In the genomic region with DNA sequence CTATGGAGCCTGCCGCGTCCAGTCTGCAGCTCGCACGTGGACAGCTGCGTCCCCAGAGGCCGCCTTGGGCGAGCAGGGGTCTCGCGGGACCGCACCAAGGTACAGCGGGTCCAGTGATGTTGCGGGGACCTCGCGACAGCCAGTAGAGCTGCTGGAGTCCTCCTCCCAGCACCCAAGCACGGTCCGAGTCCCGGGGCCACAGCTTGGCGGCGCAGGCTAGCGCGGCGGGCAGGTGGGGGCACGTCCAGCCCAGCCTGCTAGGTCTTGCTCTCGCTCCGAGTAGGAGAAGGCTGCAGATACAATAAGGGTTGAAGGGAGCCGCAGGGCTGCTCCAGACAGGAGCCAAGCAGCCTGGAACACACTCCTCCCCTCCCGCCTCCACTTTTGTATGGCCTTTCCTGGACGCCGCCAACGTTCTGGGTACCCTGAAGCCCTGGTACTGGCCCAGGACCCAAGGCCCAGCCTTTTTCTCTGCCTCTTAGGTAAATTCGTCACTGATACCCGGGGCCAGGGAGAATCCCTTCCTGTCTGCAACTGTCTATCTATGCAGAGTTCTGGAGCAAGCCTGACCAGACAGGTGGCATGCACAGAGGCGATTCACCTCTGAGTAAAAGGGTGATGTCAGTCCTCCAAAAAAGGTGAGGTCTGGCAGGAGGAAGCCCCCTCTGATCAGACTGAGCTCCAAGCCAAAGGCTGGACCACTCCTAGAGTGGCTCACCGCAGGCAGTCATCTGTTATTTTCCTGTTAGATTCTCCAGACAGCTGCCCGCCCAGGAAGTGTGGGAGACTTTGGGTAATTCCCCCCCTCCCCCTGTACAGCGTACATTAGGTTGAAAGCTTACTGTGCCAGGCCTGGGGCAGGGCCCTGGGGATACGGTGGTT, we compare ENCODE assay signal across 8 mouse cellular contexts. TPM values are rescaled to one million over a fixed set of nuclear protein-coding genes. Genes with fewer than 3 reads are reported as not detected.
DNase-seq lines count a peak whose midpoint lies in the region; ATAC-seq lines count a peak whose summit lies in the region.

A gene (minus strand): TSS at position 581 of the 882 bp plus-strand sequence.

- WGBS in heart, embryonic 14.5 days, result 3% methylated on average over 37 of the region's 37 CpGs
- whole genome bisulfite sequencing in hindbrain, embryonic 16.5 days, result 4% methylated on average over 37 of the region's 37 CpGs
- 5% methylated on average over 37 of the region's 37 CpGs for WGBS in liver, embryonic 13.5 days (ENCODE audit: insufficient replicate concordance)
- 4% methylated on average over 37 of the region's 37 CpGs for WGBS in stomach, embryonic 15.5 days

- DNase-seq in heart, adult 8-10 months (ENCODE audit: low spot score), result no peak
- peak; percentile 56 for DNase-seq in embryo, embryonic 11 days
- DNase-seq in liver, embryonic 13.5 days, result no peak
- no peak for DNase-seq in T-cell, adult 2 months (ENCODE audit: low spot score)
- no peak for DNase-seq in cerebellum, adult 9-11 months

- H3K4me3 ChIP-seq in heart, embryonic 14.5 days (ENCODE audit: control insufficient read depth in 1 of 2, insufficient read depth in 1 of 2, low read depth in 1 of 2, low read length in 2 of 2), result peak within 1 kb of the TSS; percentile 39 to 43
- peak within 1 kb of the TSS; percentile 43 for H3K4me3 ChIP-seq in hindbrain, embryonic 16.5 days (ENCODE audit: low read length)
- H3K4me3 ChIP-seq in liver, embryonic 13.5 days (replicated peaks), result peak within 1 kb of the TSS; percentile 10
- peak within 1 kb of the TSS; percentile 43 for H3K4me3 ChIP-seq in stomach, embryonic 15.5 days (replicated peaks)

- H3K9me3 ChIP-seq in heart, embryonic 14.5 days (ENCODE audit: control insufficient read depth, low read length), result no peaks in the 10 kb centered on the region
- no peaks in the 10 kb centered on the region for H3K9me3 ChIP-seq in hindbrain, embryonic 16.5 days (ENCODE audit: control insufficient read depth, low read length)
- H3K9me3 ChIP-seq in liver, embryonic 13.5 days (replicated peaks), result no peaks in the 10 kb centered on the region
- H3K9me3 ChIP-seq in stomach, embryonic 15.5 days, result no peaks in the 10 kb centered on the region

- H3K9ac ChIP-seq in heart, embryonic 14.5 days (ENCODE audit: low read length), result peak within 1 kb of the TSS; percentile 52; the same call in 1 of the 2 replicates
- H3K9ac ChIP-seq in hindbrain, embryonic 16.5 days (ENCODE audit: low read depth, low read length), result peak within 1 kb of the TSS; percentile 35
- no peak within 1 kb of the TSS for H3K9ac ChIP-seq in liver, embryonic 13.5 days
- peak within 1 kb of the TSS; percentile 24; the same call in 1 of the 2 replicates for H3K9ac ChIP-seq in stomach, embryonic 15.5 days

- no peak within 1 kb of the TSS for H3K27ac ChIP-seq in heart, embryonic 14.5 days (replicated peaks in 1 of 2; ENCODE audit: control insufficient read depth in 1 of 2, insufficient read depth in 1 of 2, low read depth in 2 of 2, low read length in 2 of 2)
- no peak within 1 kb of the TSS for H3K27ac ChIP-seq in hindbrain, embryonic 16.5 days (ENCODE audit: low read depth, low read length)
- H3K27ac ChIP-seq in liver, embryonic 13.5 days, result no peak within 1 kb of the TSS
- peak within 1 kb of the TSS; percentile 90 for H3K27ac ChIP-seq in stomach, embryonic 15.5 days

- peaks cover 56% of the 10 kb centered on the region for H3K27me3 ChIP-seq in heart, embryonic 14.5 days (ENCODE audit: control insufficient read depth, insufficient read depth, low read length)
- H3K27me3 ChIP-seq in hindbrain, embryonic 16.5 days (replicated peaks; ENCODE audit: control insufficient read depth, insufficient read depth, low read length), result peaks cover 30% of the 10 kb centered on the region
- H3K27me3 ChIP-seq in liver, embryonic 13.5 days, result peaks cover 47% of the 10 kb centered on the region
- H3K27me3 ChIP-seq in stomach, embryonic 15.5 days (replicated peaks), result peaks cover 9% of the 10 kb centered on the region

- peak within 1 kb of the TSS; percentile 80 for H3K4me2 ChIP-seq in heart, embryonic 14.5 days (ENCODE audit: low read length)
- H3K4me2 ChIP-seq in hindbrain, embryonic 16.5 days (ENCODE audit: low read length), result peak within 1 kb of the TSS; percentile 73
- peak within 1 kb of the TSS; percentile 41 for H3K4me2 ChIP-seq in liver, embryonic 13.5 days
- H3K4me2 ChIP-seq in stomach, embryonic 15.5 days, result peak within 1 kb of the TSS; percentile 50

- H3K36me3 ChIP-seq in heart, embryonic 14.5 days (ENCODE audit: control insufficient read depth, insufficient read depth, low read length), result no peaks in the 10 kb centered on the region
- no peaks in the 10 kb centered on the region for H3K36me3 ChIP-seq in hindbrain, embryonic 16.5 days (ENCODE audit: control insufficient read depth, insufficient read depth, low read length)
- no peaks in the 10 kb centered on the region for H3K36me3 ChIP-seq in liver, embryonic 13.5 days
- H3K36me3 ChIP-seq in stomach, embryonic 15.5 days, result no peaks in the 10 kb centered on the region

- peak; percentile 50; the same call in 1 of the 2 replicates for ATAC-seq in heart, embryonic 14.5 days (ENCODE audit: insufficient number of reproducible peaks, insufficient read depth, low FRiP score, low read depth)
- ATAC-seq in hindbrain, embryonic 16.5 days, result peak; percentile 77
- ATAC-seq in liver, embryonic 13.5 days (ENCODE audit: low read depth), result no peak
- ATAC-seq in stomach, embryonic 15.5 days (ENCODE audit: insufficient read depth, low FRiP score, low read depth), result peak; percentile 81

- peaks cover 6 to 14% of the 10 kb centered on the region in 2 experiments; a peak in 3 of 4 replicates for H3K4me1 ChIP-seq in heart, embryonic 14.5 days (ENCODE audit: control insufficient read depth in 2 of 2, insufficient read depth in 2 of 2, low read length in 2 of 2)
- peaks cover 12% of the 10 kb centered on the region for H3K4me1 ChIP-seq in hindbrain, embryonic 16.5 days (ENCODE audit: control insufficient read depth, insufficient read depth, low read depth, low read length)
- H3K4me1 ChIP-seq in liver, embryonic 13.5 days (replicated peaks), result no peaks in the 10 kb centered on the region
- H3K4me1 ChIP-seq in stomach, embryonic 15.5 days, result no peaks in the 10 kb centered on the region

RNA-seq across cellular contexts. Expression of the gene that starts here (rescaled TPM):
- polyA plus RNA-seq in heart, embryonic 14.5 days (2014; fragmentation: Nextera tagmentation; extraction: Ambion mirVana), result not detected in 2 replicates
- total RNA-seq in heart, adult 8-10 months (2022), result not detected
- polyA plus RNA-seq in hindbrain, embryonic 16.5 days (2015; fragmentation: Nextera tagmentation; extraction: Ambion mirVana), result 0.04 and 0.41 TPM in 2 replicates
- polyA plus RNA-seq in liver, embryonic 13.5 days (2015; fragmentation: Nextera tagmentation; extraction: Ambion mirVana), result 0.03 and 0.13 TPM in 2 replicates
- 46.5 and 55.3 TPM in 2 replicates for polyA plus RNA-seq in stomach, embryonic 15.5 days (2015; fragmentation: Nextera tagmentation; extraction: Ambion mirVana)

Comparison
In these comparisons a context has a peak if more than half of its experiments do, and no peak if none do; other contexts are left out.
1. RNA of the gene that starts here (polyA plus RNA-seq): 46.5 to 55.3 TPM in stomach, embryonic 15.5 days; 0.03 to 0.13 TPM in liver, embryonic 13.5 days, 0.04 to 0.41 TPM in hindbrain, embryonic 16.5 days and not detected in heart, embryonic 14.5 days; every median in the first group is over 10 times any median in the second.
2. Peak in ATAC-seq, H3K4me3 ChIP-seq, H3K9ac ChIP-seq and H3K4me2 ChIP-seq in heart, embryonic 14.5 days; RNA of the gene not detected or under 1 TPM.
3. Peak in ATAC-seq, H3K4me3 ChIP-seq, H3K9ac ChIP-seq and H3K4me2 ChIP-seq in hindbrain, embryonic 16.5 days; RNA of the gene not detected or under 1 TPM.
4. Peak in every context shown above with its lines, with median percentiles within 50 percentile points of each other: H3K4me2 ChIP-seq and H3K4me3 ChIP-seq.